Mouse (Mus musculus): ENCODE data around the gene 1700020A23Rik. TPM values are rescaled to one million over a fixed set of nuclear protein-coding genes. Genes with fewer than 3 reads are reported as not detected.

The 1700020A23Rik gene
- polyA plus RNA-seq (2012; rRNA removed) (not detected in 2 replicates), polyA plus RNA-seq (2014; fragmentation: Nextera tagmentation; extraction: Ambion mirVana) (not detected in 2 replicates)

DNA sequence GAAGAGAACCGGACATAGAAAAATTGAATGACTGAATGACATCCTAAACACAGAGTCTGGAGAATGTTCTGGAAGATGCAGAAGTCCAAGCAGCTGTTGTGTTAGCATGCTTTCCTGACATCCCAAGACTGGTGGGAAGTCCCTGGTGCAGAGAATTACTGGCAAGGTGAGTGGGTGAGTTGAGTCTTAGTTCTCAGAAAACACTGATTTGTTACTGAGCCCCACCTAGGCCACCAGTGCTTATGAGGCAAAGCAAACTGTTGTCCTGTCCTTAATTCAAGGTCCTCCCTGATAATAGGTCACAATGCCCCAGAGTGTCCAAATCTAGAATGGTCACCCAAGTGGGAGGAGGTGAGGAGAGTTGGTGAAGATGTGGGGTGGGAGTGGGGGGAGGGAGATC lies at the start of gene 1700020A23Rik, which contains the start of gene Gm28372:
Gene 1700020A23Rik, plus strand, starts transcription at position 321 of the 400 bp plus-strand sequence.
Gene Gm28372, plus strand, starts transcription at position 301 of the 400 bp plus-strand sequence.
- H3K9ac ChIP-seq (ENCODE audit: low read depth, low read length, severe bottlenecking) = no peak within 1 kb of the TSS
- no peak within 1 kb of the TSS for H3K27ac ChIP-seq (replicated peaks; ENCODE audit: low read depth, low read length)
- peaks cover 30% of the 10 kb centered on the region for H3K4me1 ChIP-seq (ENCODE audit: control insufficient read depth, insufficient read depth, low read length)
- H3K4me2 ChIP-seq (replicated peaks; ENCODE audit: low read depth, low read length, severe bottlenecking) = no peak within 1 kb of the TSS
- TF ChIP-seq POLR2A (IDR thresholded peaks at IDR 0.05; ENCODE audit: borderline replicate concordance, extremely low read depth, insufficient read depth, insufficient read length) = no peak
- H3K4me3 ChIP-seq (replicated peaks; ENCODE audit: low read length) = no peak within 1 kb of the TSS
- 92% methylated on average over 1 of the region's 1 CpGs for WGBS
- no peak for DNase-seq (ENCODE audit: low spot score)
- H3K9me3 ChIP-seq (ENCODE audit: control insufficient read depth, low read length) = no peaks in the 10 kb centered on the region
- H3K36me3 ChIP-seq (ENCODE audit: control insufficient read depth, insufficient read depth, low read length) = no peaks in the 10 kb centered on the region
- ATAC-seq (ENCODE audit: low FRiP score, low read depth) = no peak
- no peaks in the 10 kb centered on the region for H3K27me3 ChIP-seq (ENCODE audit: control insufficient read depth, insufficient read depth, low read length)

DNA sequence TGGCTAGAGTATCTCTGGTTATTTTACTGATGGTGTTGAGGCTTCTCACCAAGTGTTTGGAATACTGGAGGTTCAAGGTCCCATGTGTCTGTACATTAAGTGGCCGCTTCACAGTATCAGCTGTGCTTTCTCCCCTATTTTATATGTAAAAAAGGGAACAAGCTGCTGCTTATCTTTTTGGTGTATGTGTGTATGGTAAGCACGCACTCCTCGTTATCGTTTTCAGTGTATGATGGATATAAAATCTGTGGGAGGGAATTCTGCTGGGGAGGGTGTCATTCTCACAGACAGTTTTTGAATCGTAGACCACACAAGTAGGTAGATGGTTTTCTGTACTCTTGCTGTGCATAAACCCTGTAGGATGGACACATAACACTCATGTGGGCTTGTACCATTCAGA lies 47.5 kb upstream of the 1700020A23Rik start:
- WGBS = 92% methylated on average over 5 of the region's 5 CpGs
- Histone ChIP-seq H3K27ac (replicated peaks; ENCODE audit: low read depth, low read length) (no peak overlapping the region), H3K4me2 (replicated peaks; ENCODE audit: low read depth, low read length, severe bottlenecking) (no peak overlapping the region), H3K9me3 (ENCODE audit: control insufficient read depth, low read length) (no peaks in the 10 kb centered on the region), H3K36me3 (ENCODE audit: control insufficient read depth, insufficient read depth, low read length) (no peaks in the 10 kb centered on the region), H3K4me1 (ENCODE audit: control insufficient read depth, insufficient read depth, low read length) (no peaks in the 10 kb centered on the region), H3K4me3 (replicated peaks; ENCODE audit: low read length) (no peak overlapping the region), H3K9ac (ENCODE audit: low read depth, low read length, severe bottlenecking) (no peak overlapping the region), H3K27me3 (ENCODE audit: control insufficient read depth, insufficient read depth, low read length) (peaks cover 47% of the 10 kb centered on the region)
- no peak for DNase-seq (ENCODE audit: low spot score)
- no peak for TF ChIP-seq POLR2A (IDR thresholded peaks at IDR 0.05; ENCODE audit: borderline replicate concordance, extremely low read depth, insufficient read depth, insufficient read length)
- no peak for ATAC-seq (ENCODE audit: low FRiP score, low read depth)

DNA sequence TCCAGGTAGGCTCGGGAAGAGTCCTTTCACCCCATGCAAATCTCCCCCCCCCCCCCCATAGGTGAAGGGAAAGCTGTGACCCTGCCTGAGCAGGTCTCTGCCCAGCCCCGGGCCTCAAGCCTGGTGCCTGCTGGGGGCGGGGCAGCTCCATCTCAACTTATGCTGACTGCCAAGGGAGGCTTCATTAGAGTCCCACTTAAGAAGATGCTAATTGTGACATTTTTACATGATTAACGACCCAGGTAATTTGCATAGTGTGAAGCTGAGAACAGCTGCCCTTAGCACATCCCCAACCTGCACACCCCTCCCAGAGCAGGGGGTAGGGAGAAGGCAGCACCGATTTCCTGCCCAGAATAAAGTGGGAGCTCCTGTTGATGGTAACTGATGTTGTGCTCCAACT lies 46.2 kb upstream of the 1700020A23Rik start:
- TF ChIP-seq POLR2A (IDR thresholded peaks at IDR 0.05; ENCODE audit: borderline replicate concordance, extremely low read depth, insufficient read depth, insufficient read length) = no peak
- no peak overlapping the region for H3K9ac ChIP-seq (ENCODE audit: low read depth, low read length, severe bottlenecking)
- no peak for ATAC-seq (ENCODE audit: low FRiP score, low read depth)
- 13% methylated on average over 5 of the region's 5 CpGs for WGBS
- H3K36me3 ChIP-seq (ENCODE audit: control insufficient read depth, insufficient read depth, low read length) = no peaks in the 10 kb centered on the region
- peaks cover 60% of the 10 kb centered on the region for H3K27me3 ChIP-seq (ENCODE audit: control insufficient read depth, insufficient read depth, low read length)
- H3K9me3 ChIP-seq (ENCODE audit: control insufficient read depth, low read length) = no peaks in the 10 kb centered on the region
- no peak overlapping the region for H3K4me3 ChIP-seq (replicated peaks; ENCODE audit: low read length)
- no peak overlapping the region for H3K27ac ChIP-seq (replicated peaks; ENCODE audit: low read depth, low read length)
- DNase-seq (ENCODE audit: low spot score) = no peak
- no peak overlapping the region for H3K4me2 ChIP-seq (replicated peaks; ENCODE audit: low read depth, low read length, severe bottlenecking)
- H3K4me1 ChIP-seq (ENCODE audit: control insufficient read depth, insufficient read depth, low read length) = no peaks in the 10 kb centered on the region

DNA sequence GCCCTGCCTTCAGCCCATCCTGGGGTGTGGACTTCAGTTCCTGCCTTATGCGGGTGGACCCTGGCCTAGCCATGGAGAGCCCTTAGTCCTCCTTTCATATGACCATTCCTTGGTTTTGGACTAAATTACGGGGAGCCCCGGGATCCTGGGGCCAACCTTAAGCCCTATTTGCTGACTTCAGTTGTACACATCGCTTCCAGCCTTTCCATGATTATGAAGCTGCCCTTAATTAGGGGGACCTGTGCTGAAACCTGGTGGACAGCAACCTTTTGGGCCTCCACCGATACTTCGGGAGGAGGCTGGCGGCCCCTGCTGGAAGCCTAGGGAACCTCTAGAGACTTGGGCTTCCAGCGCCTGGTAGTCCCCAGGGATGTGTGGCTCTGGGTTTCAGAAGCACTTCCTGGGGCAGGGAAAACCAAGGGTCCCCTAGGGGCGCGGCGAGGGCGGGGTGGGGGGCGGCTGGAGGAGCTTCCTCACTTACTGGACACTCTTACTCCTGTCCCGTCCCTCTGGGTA lies 42.5 kb upstream of the 1700020A23Rik start:
- no peak overlapping the region for H3K4me2 ChIP-seq (replicated peaks; ENCODE audit: low read depth, low read length, severe bottlenecking)
- H3K27ac ChIP-seq (replicated peaks; ENCODE audit: low read depth, low read length) = no peak overlapping the region
- no peaks in the 10 kb centered on the region for H3K9me3 ChIP-seq (ENCODE audit: control insufficient read depth, low read length)
- no peak for TF ChIP-seq POLR2A (IDR thresholded peaks at IDR 0.05; ENCODE audit: borderline replicate concordance, extremely low read depth, insufficient read depth, insufficient read length)
- H3K27me3 ChIP-seq (ENCODE audit: control insufficient read depth, insufficient read depth, low read length) = peaks cover 79% of the 10 kb centered on the region
- 4% methylated on average over 14 of the region's 14 CpGs for WGBS
- no peak for ATAC-seq (ENCODE audit: low FRiP score, low read depth)
- no peak overlapping the region for H3K9ac ChIP-seq (ENCODE audit: low read depth, low read length, severe bottlenecking)
- H3K4me1 ChIP-seq (ENCODE audit: control insufficient read depth, insufficient read depth, low read length) = no peaks in the 10 kb centered on the region
- H3K36me3 ChIP-seq (ENCODE audit: control insufficient read depth, insufficient read depth, low read length) = no peaks in the 10 kb centered on the region
- H3K4me3 ChIP-seq (replicated peaks; ENCODE audit: low read length) = no peak overlapping the region
- DNase-seq (ENCODE audit: low spot score) = peak; percentile 69

DNA sequence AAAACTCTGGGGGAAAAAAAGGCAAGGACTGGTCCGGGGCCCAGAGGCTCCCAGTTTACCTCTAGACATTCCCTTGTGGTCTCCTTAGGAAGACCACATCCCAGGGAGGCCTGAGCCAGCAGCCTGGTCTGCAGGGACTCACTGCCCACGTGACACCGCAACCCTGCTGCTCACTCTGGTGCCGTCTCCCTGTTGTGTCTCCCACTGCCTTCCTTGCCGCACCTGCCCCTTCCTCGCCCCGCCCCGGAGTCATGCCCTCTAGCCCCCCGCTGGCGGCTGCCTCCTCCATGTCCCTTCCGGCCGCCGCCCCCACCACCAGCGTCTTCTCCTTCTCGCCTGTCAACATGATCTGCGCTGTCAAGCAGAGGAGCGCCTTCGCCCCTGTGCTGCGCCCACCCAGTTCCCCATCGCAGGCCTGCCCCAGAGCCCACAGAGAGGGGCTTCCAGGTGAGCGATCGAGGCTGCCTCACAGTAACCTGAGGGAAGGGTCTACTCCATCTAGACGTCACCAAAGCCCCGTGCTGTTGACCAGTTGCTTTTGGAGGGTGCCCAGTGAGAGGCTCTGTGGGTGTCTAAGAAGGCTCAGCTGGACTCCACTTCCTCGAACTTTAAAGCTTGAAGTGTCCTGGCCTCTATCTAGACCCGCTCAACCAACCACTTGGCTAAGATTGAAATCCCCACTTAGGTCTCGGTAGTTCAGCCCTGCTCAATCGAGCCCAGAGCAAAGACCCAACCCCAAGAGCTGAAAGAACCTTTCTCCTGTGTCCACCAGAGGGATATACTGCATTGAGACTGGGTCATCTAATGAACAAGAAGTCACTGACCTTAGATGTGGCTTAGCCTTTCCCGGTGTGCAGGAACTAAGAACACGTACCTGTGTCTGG lies 39.6 kb upstream of the 1700020A23Rik start:
- no peak for TF ChIP-seq POLR2A (IDR thresholded peaks at IDR 0.05; ENCODE audit: borderline replicate concordance, extremely low read depth, insufficient read depth, insufficient read length)
- peak overlapping the region; percentile 23 for H3K4me3 ChIP-seq (replicated peaks; ENCODE audit: low read length)
- DNase-seq (ENCODE audit: low spot score) (no peak), ATAC-seq (ENCODE audit: low FRiP score, low read depth) (0 out of 2 replicates have a peak, but pooled peaks have one; percentile 41)
- H3K36me3 ChIP-seq (ENCODE audit: control insufficient read depth, insufficient read depth, low read length) = no peaks in the 10 kb centered on the region
- H3K4me1 ChIP-seq (ENCODE audit: control insufficient read depth, insufficient read depth, low read length) = no peaks in the 10 kb centered on the region
- peak overlapping the region; percentile 5 for H3K9ac ChIP-seq (ENCODE audit: low read depth, low read length, severe bottlenecking)
- H3K9me3 ChIP-seq (ENCODE audit: control insufficient read depth, low read length) = no peaks in the 10 kb centered on the region
- H3K4me2 ChIP-seq (replicated peaks; ENCODE audit: low read depth, low read length, severe bottlenecking) = peak overlapping the region; percentile 44
- WGBS = 6% methylated on average over 27 of the region's 30 CpGs
- H3K27me3 ChIP-seq (ENCODE audit: control insufficient read depth, insufficient read depth, low read length) = peaks cover 53% of the 10 kb centered on the region
- no peak overlapping the region for H3K27ac ChIP-seq (replicated peaks; ENCODE audit: low read depth, low read length)
